Mouse (Mus musculus): ENCODE results near the gene Tmem40.

GRCm38 (mm10) chr6:115791016-115791415 lies 28.8 kb upstream of the Tmem40 start:
- TF ChIP-seq EP300 (optimal IDR thresholded peaks at IDR 0.05) (no peak), CTCF (IDR thresholded peaks at IDR 0.05; ENCODE audit: low read depth) (no peak)

Data from stomach, postnatal 0 days (tissue).